Mouse (Mus musculus): Measurements from ENCODE around the gene Map4k2. TPM values are rescaled to one million over a fixed set of nuclear protein-coding genes. Genes with fewer than 3 reads are reported as not detected.

Gene Map4k2
- total and polyA plus RNA-seq, 3 experiments: 8.0 to 22.3 TPM; not detected in 1

DNA sequence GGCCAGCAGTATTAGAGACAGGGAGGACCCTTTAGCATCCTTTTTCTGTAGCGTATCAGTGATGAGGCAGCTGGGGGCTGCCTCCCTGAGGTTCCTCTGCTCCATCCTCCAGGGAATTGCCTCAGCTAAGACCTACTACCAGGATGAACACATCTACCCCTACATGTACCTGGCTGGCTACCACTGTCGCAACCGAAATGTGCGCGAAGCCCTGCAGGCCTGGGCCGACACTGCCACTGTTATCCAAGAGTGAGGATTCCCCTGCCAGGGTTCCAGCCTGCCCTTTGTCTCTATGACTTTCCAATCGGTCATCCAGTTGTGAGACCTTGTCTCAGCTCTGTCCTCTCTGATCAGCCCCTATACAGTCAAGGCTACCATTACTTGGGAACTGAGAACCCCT lies 2.8 kb upstream of the Map4k2 start:
- peaks cover 0 to 13% of the 10 kb centered on the region in 2 experiments; a peak in 2 of 4 replicates for H3K36me3 ChIP-seq (ENCODE audit: control insufficient read depth in 1 of 2, insufficient read depth in 2 of 2, low read length in 2 of 2)
- H3K9me3 ChIP-seq (replicated peaks; ENCODE audit: insufficient read depth, low read length): no peaks in the 10 kb centered on the region
- DNase-seq (ENCODE audit: low read depth, low spot score): no peak
- peaks cover 3 to 25% of the 10 kb centered on the region in 2 experiments for H3K4me1 ChIP-seq (ENCODE audit: control insufficient read depth in 1 of 2, insufficient read depth in 2 of 2, low read length in 2 of 2)
- H3K27me3 ChIP-seq (ENCODE audit: control insufficient read depth in 1 of 2, insufficient read depth in 2 of 2, low read length in 2 of 2): no peaks in the 10 kb centered on the region
- TF ChIP-seq CTCF (IDR thresholded peaks at IDR 0.05 in 2 of 3, conservative IDR thresholded peaks at IDR 0.05 in 1 of 3; ENCODE audit: control insufficient read depth in 1 of 3, insufficient read depth in 1 of 3, low read depth in 2 of 3, low read length in 3 of 3, poor library complexity in 1 of 3, severe bottlenecking in 1 of 3): no peak
- H3K79me2 ChIP-seq (ENCODE audit: control insufficient read depth, insufficient read depth, low read length, poor library complexity): peaks cover 14% of the 10 kb centered on the region
- H3K9ac ChIP-seq (ENCODE audit: control insufficient read depth, low read depth, low read length, poor library complexity, severe bottlenecking): no peak overlapping the region
- no peak overlapping the region for H3K27ac ChIP-seq (ENCODE audit: control insufficient read depth, low read depth, low read length)
- H3K4me3 ChIP-seq (ENCODE audit: control insufficient read depth in 1 of 2, insufficient read depth in 1 of 2, low read depth in 2 of 2, low read length in 2 of 2): no peak overlapping the region

DNA sequence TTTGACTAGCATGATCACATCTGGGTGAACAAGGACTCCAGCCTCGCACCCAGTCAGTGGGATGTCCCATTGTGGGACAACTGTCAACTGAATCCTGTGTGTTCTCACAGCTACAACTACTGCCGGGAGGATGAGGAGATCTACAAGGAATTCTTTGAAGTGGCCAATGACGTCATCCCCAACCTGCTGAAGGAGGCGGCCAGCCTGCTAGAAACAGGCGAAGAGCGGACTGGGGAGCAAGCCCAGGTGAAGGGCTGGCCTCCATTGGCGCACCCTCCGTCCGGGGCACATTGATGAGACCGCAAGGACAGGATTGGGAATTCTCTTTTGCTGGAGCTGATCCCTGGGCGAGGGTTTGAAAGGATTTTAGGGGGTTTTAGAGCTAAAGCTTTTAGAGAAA lies 2.2 kb upstream of the Map4k2 start:
- peaks cover 14% of the 10 kb centered on the region for H3K79me2 ChIP-seq (ENCODE audit: control insufficient read depth, insufficient read depth, low read length, poor library complexity)
- DNase-seq (ENCODE audit: low read depth, low spot score): no peak
- no peak overlapping the region for H3K4me3 ChIP-seq (ENCODE audit: control insufficient read depth in 1 of 2, insufficient read depth in 1 of 2, low read depth in 2 of 2, low read length in 2 of 2)
- H3K9me3 ChIP-seq (replicated peaks; ENCODE audit: insufficient read depth, low read length): no peaks in the 10 kb centered on the region
- H3K9ac ChIP-seq (ENCODE audit: control insufficient read depth, low read depth, low read length, poor library complexity, severe bottlenecking): no peak overlapping the region
- H3K4me1 ChIP-seq (ENCODE audit: control insufficient read depth in 1 of 2, insufficient read depth in 2 of 2, low read length in 2 of 2): peaks cover 2 to 22% of the 10 kb centered on the region in 2 experiments
- no peaks in the 10 kb centered on the region for H3K27me3 ChIP-seq (ENCODE audit: control insufficient read depth in 1 of 2, insufficient read depth in 2 of 2, low read length in 2 of 2)
- TF ChIP-seq MAFK (IDR thresholded peaks at IDR 0.05; ENCODE audit: borderline replicate concordance, low read depth, low read length): no peak
- no peak for TF ChIP-seq GABPA (IDR thresholded peaks at IDR 0.05; ENCODE audit: low read depth, low read length)
- no peak for TF ChIP-seq BHLHE40 (IDR thresholded peaks at IDR 0.05; ENCODE audit: borderline replicate concordance, low read depth, low read length)
- no peak for TF ChIP-seq ZC3H11A (IDR thresholded peaks at IDR 0.05; ENCODE audit: low read depth, low read length)
- TF ChIP-seq GATA1 (IDR thresholded peaks at IDR 0.05; ENCODE audit: low read depth, low read length): no peak
- no peak for TF ChIP-seq E2F4 (IDR thresholded peaks at IDR 0.05; ENCODE audit: borderline replicate concordance, low read depth, low read length)
- no peak for TF ChIP-seq MAZ (IDR thresholded peaks at IDR 0.05; ENCODE audit: low read depth, low read length)
- TF ChIP-seq POLR2A (IDR thresholded peaks at IDR 0.05; ENCODE audit: control insufficient read depth in 1 of 2, insufficient read depth in 1 of 2, low read depth in 1 of 2, low read length in 2 of 2, poor library complexity in 1 of 2): no peak
- no peak for TF ChIP-seq POLR2AphosphoS2 (IDR thresholded peaks at IDR 0.05; ENCODE audit: low read length)
- TF ChIP-seq TAL1 (IDR thresholded peaks at IDR 0.05; ENCODE audit: low read length): no peak
- TF ChIP-seq USF2 (IDR thresholded peaks at IDR 0.05; ENCODE audit: borderline replicate concordance in 1 of 2, insufficient read depth in 1 of 2, low read depth in 1 of 2, low read length in 2 of 2): no peak
- TF ChIP-seq KAT2A (conservative IDR thresholded peaks at IDR 0.05; ENCODE audit: low read depth, low read length): no peak
- no peak for TF ChIP-seq TCF12 (IDR thresholded peaks at IDR 0.05; ENCODE audit: low read depth, low read length)
- no peak for TF ChIP-seq ETS1 (IDR thresholded peaks at IDR 0.05; ENCODE audit: low read depth, low read length)
- TF ChIP-seq RAD21 (IDR thresholded peaks at IDR 0.05; ENCODE audit: low read depth, low read length): no peak
- H3K36me3 ChIP-seq (ENCODE audit: control insufficient read depth in 1 of 2, insufficient read depth in 2 of 2, low read length in 2 of 2): peaks cover 0 to 11% of the 10 kb centered on the region in 2 experiments; a peak in 2 of 4 replicates
- H3K27ac ChIP-seq (ENCODE audit: control insufficient read depth, low read depth, low read length): no peak overlapping the region
